Mouse (Mus musculus) limb, embryonic 15.5 days (tissue): ENCODE data around the gene Nkd1. TPM values are rescaled to one million over a fixed set of nuclear protein-coding genes. Genes with fewer than 3 reads are reported as not detected.

Experiments used
- ATAC-seq: fragments of 200-750 bp; cut with Nextera tagmentation; 2 replicates; pipeline ENCODE4 v1.8.0; 2017; ENCODE audit warnings: low read depth, moderate TSS enrichment; ENCODE audit not compliant: insufficient number of reproducible peaks, low FRiP score, low TSS enrichment
- H3K27ac ChIP-seq: fragments of 300-500 bp; sonication (generic); 2 replicates; pipeline ENCODE4 v1.5.1; 2015; ENCODE audit warnings: moderate library complexity, mild to moderate bottlenecking, inconsistent platforms
- H3K27me3 ChIP-seq: fragments of 300-500 bp; sonication (generic); 2 replicates; pipeline ENCODE4 v1.6.1; 2015; ENCODE audit warnings: inconsistent platforms
- H3K36me3 ChIP-seq: fragments of 300-500 bp; sonication (generic); 2 replicates; pipeline ENCODE4 v1.6.1; 2015; ENCODE audit warnings: inconsistent platforms
- H3K4me1 ChIP-seq: fragments of 300-500 bp; sonication (generic); 2 replicates; pipeline ENCODE4 v1.6.1; 2015; ENCODE audit warnings: inconsistent platforms
- H3K4me2 ChIP-seq: fragments of 300-500 bp; sonication (generic); 2 replicates; pipeline ENCODE4 v1.6.1; 2015; ENCODE audit warnings: mild to moderate bottlenecking, inconsistent platforms
- H3K4me3 ChIP-seq: fragments of 300-500 bp; sonication (generic); 2 replicates; pipeline ENCODE4 v1.5.1; 2015; ENCODE audit warnings: mild to moderate bottlenecking, inconsistent platforms
- H3K9ac ChIP-seq: fragments of 300-500 bp; sonication (generic); 2 replicates; pipeline ENCODE4 v1.6.1; 2015; ENCODE audit warnings: inconsistent platforms
- H3K9me3 ChIP-seq: fragments of 300-500 bp; sonication (generic); 2 replicates; pipeline ENCODE4 v1.6.1; 2016; ENCODE audit warnings: inconsistent platforms
- WGBS: fragments of 180-500 bp; shearing (Covaris S2); methylation state at CpG from one replicate; pipeline ENCODE4 v1.1.7; 2015; 5-methylcytosine and 5-hydroxymethylcytosine counted together
- polyA plus RNA-seq: library from polyadenylated mRNA; unstranded; fragments of >200 nt; fragmentation: Nextera tagmentation; extraction: Ambion mirVana; gene quantifications from 2 replicates; pipeline ENCODE4 v1.2.1, GENCODE M21; 2015

The Nkd1 gene
- polyA plus RNA-seq, 1 experiment from 2014 or later: 63.5 TPM

DNA sequence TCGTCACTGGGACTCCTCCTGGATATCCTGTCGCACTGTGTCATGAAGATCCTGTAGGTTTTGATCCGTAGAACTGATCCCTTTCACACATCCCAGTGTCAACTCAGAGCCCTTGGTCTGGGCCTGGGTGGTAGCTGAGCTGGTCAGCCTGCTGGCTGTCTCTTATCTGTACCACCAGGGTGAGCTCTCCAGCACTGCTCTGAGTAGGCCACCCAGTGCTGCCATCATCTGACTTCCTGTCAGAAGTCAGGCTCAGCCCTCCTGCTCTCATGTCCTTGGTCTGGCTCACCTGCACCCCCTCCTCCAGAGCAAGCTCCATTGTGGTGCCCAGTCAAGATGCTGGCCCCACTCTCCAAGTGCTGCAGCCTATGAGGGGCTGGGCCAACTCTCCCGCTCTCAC lies 18.8 kb downstream of the Nkd1 start:
- Histone ChIP-seq H3K27ac (no peak overlapping the region), H3K4me3 (no peak overlapping the region), H3K4me2 (no peak overlapping the region), H3K4me1 (peaks cover 37% of the 10 kb centered on the region), H3K9ac (no peak overlapping the region), H3K27me3 (no peaks in the 10 kb centered on the region), H3K9me3 (no peaks in the 10 kb centered on the region), H3K36me3 (peaks cover 6% of the 10 kb centered on the region)
- no peak for ATAC-seq
- WGBS: 89% methylated on average over 4 of the region's 4 CpGs

DNA sequence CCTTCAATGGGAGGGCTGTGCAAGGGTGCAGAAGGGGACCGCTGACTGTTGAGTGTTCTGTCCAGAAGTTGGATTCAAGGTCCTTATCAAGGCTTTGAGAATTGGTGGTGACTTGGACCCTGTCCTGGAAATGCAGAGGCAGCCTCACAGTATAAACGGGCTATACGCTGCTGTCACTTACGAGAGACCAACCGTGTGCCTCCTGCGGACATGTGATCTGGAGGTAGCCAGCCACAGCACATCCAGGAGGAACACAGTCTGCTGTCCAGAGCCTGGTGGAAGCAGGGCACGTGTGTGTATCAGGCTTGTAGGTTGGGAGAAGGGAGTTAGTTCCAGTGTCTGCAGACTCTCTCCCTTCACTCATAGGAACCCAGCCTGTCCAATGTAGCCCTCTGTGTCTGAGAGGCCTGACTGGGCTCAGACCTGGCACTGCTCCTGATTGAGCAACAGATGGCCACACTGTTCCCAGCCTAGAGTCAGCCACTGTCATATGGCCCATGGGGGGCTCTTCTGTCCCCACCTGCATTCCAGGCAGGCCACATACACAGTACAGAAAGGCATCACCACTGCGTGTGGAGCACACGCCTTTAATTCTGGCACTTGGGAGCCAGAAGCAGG lies 21.6 kb downstream of the Nkd1 start:
- Histone ChIP-seq H3K4me3 (no peak overlapping the region), H3K4me1 (peaks cover 47% of the 10 kb centered on the region), H3K27ac (peak overlapping the region; percentile 17; the same call in 1 of the 2 replicates), H3K9ac (no peak overlapping the region), H3K36me3 (no peaks in the 10 kb centered on the region; the same call in 1 of the 2 replicates), H3K4me2 (no peak overlapping the region), H3K9me3 (no peaks in the 10 kb centered on the region), H3K27me3 (no peaks in the 10 kb centered on the region)
- no peak for ATAC-seq
- WGBS: 84% methylated on average over 9 of the region's 9 CpGs

DNA sequence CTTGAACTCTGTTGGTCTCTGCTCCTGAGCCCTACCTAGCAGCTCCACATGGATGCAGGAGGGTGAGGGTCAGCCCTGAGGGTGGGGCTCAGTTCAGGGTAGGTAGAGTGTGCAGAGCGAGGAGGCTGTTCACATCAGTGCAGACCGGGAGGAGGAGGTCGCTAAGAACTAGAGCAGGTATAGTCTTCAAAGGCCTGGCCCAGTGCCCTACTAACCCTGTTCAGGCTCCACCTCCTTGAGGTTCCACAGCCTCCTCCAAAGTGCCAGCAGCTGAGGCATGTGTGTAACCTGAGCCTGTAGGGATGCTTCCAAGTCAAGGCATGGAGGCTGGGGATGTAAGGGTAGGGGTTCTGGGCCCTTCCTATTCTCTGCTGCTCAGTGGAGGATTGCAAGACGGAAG lies 23.5 kb downstream of the Nkd1 start:
- Histone ChIP-seq H3K9me3 (no peaks in the 10 kb centered on the region), H3K4me3 (no peak overlapping the region), H3K9ac (no peak overlapping the region), H3K36me3 (peaks cover 12% of the 10 kb centered on the region), H3K4me2 (no peak overlapping the region), H3K27ac (peak overlapping the region; percentile 91; the same call in 1 of the 2 replicates), H3K4me1 (peaks cover 41% of the 10 kb centered on the region), H3K27me3 (no peaks in the 10 kb centered on the region)
- 27% methylated on average over 4 of the region's 4 CpGs for WGBS
- ATAC-seq: peak; percentile 42; the same call in 1 of the 2 replicates

DNA sequence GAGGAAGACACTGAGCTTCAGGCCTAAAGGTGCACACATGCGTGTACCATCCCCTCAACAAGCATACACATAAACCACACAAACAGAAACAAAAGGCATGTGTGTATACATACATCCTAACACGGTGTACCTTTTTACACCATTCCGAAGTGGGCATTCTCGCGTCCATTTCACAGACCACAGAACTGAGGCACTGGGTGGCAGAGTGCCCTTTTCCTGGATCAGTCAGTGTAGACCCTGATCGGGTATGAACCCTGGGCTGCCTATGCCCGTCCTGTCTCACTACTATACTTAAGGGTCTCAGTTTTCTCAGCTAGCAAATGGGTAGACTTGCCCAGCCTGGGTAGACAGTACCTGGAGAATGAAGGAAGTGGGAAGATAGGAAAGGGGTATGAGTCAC lies 24.3 kb downstream of the Nkd1 start:
- Histone ChIP-seq H3K4me1 (peaks cover 41% of the 10 kb centered on the region), H3K36me3 (peaks cover 17% of the 10 kb centered on the region), H3K9ac (no peak overlapping the region), H3K27me3 (no peaks in the 10 kb centered on the region), H3K9me3 (no peaks in the 10 kb centered on the region), H3K27ac (peak overlapping the region; percentile 91), H3K4me2 (no peak overlapping the region; the same call in 1 of the 2 replicates), H3K4me3 (no peak overlapping the region)
- no peak for ATAC-seq
- WGBS: 92% methylated on average over 7 of the region's 7 CpGs

DNA sequence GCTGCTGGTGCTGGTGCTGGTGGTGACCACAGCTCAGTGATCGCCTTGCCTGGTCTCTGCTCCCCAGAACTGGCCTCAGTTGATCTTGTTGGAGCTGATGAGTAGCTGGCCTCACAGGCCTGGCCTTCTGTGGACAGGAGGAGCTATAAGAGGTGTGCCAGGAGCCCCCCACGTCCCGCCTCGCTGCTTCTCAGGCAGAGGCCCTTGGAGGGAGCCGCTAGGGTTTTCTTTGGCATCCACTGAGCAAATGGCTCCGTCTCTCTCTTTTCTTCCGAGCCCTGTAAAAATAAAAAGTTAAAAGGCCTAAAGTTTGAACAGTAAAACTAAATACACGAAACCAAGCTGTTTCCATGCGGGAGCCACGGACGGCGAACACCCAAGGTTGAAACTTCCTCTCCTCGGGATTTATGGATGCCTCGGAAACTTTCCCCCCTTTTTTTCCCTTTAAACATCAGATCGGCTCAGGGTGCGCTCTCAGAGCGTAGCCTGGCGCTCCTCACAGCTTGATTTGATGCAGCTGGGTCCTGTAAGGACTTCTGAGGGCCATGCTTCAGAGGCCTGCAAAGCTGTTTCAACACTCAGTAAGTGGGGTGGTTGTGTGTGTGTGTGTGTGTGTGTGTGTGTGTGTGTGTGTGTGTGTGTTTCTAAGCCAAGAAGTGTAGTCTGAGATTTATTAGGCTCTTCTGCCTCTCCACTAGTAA lies 25.0 kb downstream of the Nkd1 start:
- Histone ChIP-seq H3K4me1 (peaks cover 41% of the 10 kb centered on the region), H3K4me3 (no peak overlapping the region), H3K9me3 (no peaks in the 10 kb centered on the region), H3K9ac (no peak overlapping the region), H3K27me3 (no peaks in the 10 kb centered on the region), H3K36me3 (peaks cover 17% of the 10 kb centered on the region), H3K4me2 (peak overlapping the region; percentile 21), H3K27ac (peak overlapping the region; percentile 91)
- 31% methylated on average over 18 of the region's 18 CpGs for WGBS
- ATAC-seq: peak; percentile 78

DNA sequence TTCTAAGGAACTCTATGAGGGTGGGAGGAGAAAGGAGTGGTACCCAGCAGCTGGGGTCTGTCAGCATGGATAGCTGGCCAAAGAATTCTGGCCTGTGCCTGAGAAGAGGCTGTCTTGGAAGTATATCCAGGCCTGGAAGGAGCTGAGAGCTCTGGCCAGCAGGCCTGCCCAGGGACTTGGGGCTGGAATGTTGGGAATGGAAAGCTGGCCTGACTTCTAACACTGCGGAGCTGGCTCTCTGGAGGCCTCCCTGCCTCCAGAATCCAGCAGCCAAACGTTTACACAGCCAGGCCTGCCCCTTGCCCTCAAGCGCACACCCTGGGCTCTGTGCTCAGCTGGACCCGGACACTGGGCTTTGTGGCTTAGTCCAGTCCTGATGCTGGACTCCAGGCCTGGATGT lies 34.5 kb downstream of the Nkd1 start:
- Histone ChIP-seq H3K4me2 (no peak overlapping the region), H3K9me3 (no peaks in the 10 kb centered on the region), H3K36me3 (no peaks in the 10 kb centered on the region), H3K4me1 (peaks cover 36% of the 10 kb centered on the region), H3K4me3 (no peak overlapping the region), H3K27me3 (no peaks in the 10 kb centered on the region), H3K27ac (peak overlapping the region; percentile 35), H3K9ac (no peak overlapping the region)
- WGBS: 31% methylated on average over 4 of the region's 4 CpGs
- peak; percentile 76 for ATAC-seq

DNA sequence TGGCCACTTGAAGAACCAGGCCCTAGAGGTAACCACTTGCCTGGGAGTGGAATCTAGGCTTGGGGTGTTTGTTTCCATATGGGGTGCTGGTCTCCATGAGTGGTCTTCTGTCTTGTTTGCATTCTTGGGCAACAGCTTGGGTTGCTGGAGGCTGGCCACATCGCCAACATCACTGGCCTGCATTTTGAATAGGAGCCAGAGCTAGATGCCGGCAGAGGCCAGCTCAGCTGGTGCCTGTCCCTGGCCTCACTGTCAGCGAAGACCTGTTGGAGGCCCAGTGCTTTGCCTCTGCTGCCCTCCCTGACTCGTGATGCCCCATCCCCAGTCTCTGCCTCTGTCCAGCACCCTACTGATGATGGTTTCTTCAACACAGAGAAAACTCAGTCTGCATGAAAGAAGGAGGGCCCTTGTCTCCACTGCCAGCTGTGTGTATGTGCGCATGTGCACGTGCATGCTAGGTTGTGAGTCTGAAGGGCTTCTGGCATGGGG lies 38.9 kb downstream of the Nkd1 start:
- no peak overlapping the region for H3K9ac ChIP-seq
- no peaks in the 10 kb centered on the region for H3K27me3 ChIP-seq
- no peaks in the 10 kb centered on the region for H3K36me3 ChIP-seq
- no peak for ATAC-seq
- peaks cover 54% of the 10 kb centered on the region for H3K4me1 ChIP-seq
- no peak overlapping the region for H3K4me3 ChIP-seq
- 81% methylated on average over 6 of the region's 6 CpGs for WGBS
- H3K9me3 ChIP-seq: no peaks in the 10 kb centered on the region
- H3K27ac ChIP-seq: no peak overlapping the region
- H3K4me2 ChIP-seq: no peak overlapping the region

DNA sequence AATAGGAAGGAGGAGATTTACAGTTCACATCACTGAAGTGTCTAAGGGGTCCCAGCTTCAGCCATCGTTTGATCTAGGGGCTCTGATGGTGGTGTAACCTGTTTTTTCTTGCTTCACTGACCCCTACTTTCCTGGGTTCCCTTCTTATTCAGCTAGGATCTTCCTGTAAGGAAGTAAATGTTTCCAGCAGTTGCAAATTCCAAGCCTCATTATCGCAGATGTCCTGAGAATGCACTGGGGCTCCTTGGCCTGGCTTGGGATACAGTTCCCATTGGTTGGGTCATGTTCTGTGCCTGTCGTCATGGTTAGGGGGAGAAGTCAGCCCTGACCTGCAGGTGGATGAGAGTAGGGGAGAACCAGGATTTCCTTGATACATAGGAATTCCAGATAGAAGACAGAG lies 40.2 kb downstream of the Nkd1 start:
- Histone ChIP-seq H3K4me1 (peaks cover 48% of the 10 kb centered on the region), H3K27ac (no peak overlapping the region), H3K4me3 (no peak overlapping the region), H3K9me3 (no peaks in the 10 kb centered on the region), H3K27me3 (no peaks in the 10 kb centered on the region), H3K4me2 (no peak overlapping the region), H3K36me3 (no peaks in the 10 kb centered on the region), H3K9ac (no peak overlapping the region)
- WGBS: 66% methylated on average over 3 of the region's 3 CpGs
- ATAC-seq: no peak

DNA sequence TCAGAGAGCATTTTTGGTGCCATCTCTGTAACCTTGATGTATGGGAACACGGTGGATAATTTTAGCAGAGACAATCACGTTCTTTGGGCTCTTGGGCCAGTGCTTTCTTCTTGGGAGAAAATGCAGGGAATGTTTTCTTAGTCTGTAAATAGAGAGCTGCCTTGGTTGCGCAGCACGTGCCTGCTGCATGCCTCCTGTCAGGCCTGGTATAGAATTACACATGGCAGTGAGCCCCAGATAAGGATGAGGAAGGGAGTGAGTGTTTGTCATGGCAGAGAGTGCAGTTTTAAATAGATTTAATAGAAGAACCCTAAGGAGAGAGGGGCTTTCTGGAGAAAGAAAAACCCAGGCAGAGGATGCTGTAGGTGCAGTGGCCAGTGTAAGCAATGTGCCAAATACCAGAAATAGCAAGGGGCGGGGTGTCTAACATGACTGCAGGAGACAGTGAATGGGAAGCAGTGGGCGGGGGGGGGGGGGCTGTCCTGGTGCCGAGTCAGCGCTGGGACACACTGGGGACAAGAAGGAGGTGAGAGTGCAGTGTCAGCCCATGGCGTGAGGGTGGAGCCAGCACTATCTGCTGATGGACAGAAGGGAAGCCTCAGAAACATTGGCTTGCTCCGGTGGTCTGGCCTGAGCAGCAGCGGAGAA lies 43.2 kb downstream of the Nkd1 start:
- ATAC-seq: no peak
- WGBS: 49% methylated on average over 9 of the region's 11 CpGs
- Histone ChIP-seq H3K9me3 (no peaks in the 10 kb centered on the region), H3K36me3 (no peaks in the 10 kb centered on the region), H3K4me2 (no peak overlapping the region), H3K27me3 (no peaks in the 10 kb centered on the region), H3K4me3 (no peak overlapping the region), H3K4me1 (peaks cover 76% of the 10 kb centered on the region), H3K27ac (0 out of 2 replicates have a peak overlapping the region, but pooled peaks have one; percentile 47), H3K9ac (no peak overlapping the region)

DNA sequence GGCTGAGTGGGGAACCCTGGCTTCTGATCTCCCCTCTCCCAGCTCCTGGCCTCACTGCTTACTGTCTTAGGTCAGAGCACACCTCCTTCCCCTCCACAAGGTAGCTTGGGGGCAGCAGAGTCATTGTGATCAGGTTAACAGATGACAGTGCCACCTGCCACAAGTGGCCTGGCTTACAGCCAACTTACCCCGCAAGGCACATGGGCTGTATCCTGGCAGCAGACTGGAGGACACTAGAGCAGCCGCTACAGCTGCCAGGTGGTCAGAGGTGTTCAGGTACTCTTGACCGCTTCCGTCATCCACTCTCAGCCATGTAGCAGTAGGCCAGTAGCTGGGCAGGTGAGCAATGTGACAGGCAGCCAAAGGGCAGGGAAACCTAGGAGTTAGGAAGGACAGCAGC lies 45.0 kb downstream of the Nkd1 start:
- Histone ChIP-seq H3K4me2 (no peak overlapping the region), H3K27me3 (no peaks in the 10 kb centered on the region), H3K36me3 (no peaks in the 10 kb centered on the region), H3K9ac (no peak overlapping the region), H3K4me1 (peaks cover 80% of the 10 kb centered on the region), H3K4me3 (no peak overlapping the region), H3K27ac (no peak overlapping the region), H3K9me3 (no peaks in the 10 kb centered on the region)
- WGBS: 77% methylated on average over 4 of the region's 4 CpGs
- ATAC-seq: no peak

DNA sequence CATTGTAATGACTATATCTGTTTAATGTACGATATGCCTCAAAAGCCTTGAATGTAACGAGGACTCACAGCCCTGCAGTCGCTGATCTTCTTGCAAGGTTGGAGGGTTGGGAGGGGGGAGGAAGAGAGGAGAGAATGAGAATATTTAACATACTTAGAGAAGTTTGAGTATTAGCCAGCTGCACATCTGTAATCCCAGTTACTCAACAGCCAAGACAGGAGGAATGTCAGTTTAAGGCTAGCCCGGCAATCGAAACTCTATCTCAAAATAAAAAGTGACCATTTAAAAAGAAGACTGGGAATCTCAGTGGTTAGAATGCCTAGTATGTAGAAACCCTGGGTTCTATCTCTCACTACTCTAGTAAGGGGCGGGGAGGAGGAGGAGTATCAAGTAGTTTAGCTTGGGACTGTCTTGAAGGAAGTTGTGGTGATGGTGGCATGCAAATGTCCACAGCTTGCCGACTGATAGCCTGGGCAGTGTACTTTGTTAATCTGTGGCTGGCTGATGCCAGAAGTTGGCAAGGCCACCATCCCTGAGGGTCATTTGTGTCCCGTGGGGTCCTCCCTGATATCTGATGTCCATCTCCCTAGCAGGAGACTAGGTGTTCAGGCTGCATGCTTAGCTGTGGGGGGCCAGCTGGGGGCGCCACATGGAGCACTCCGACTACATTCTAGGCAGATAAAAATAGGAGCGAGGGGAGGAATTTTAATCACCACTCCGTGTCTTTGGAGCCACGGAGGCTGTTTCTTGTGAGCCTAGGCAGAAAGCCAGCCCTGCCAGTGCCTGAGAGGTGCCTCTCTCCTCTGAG lies 46.4 kb downstream of the Nkd1 start:
- Histone ChIP-seq H3K4me2 (no peak overlapping the region), H3K9me3 (no peaks in the 10 kb centered on the region), H3K36me3 (no peaks in the 10 kb centered on the region), H3K9ac (no peak overlapping the region), H3K27ac (peak overlapping the region; percentile 76), H3K4me3 (no peak overlapping the region), H3K27me3 (no peaks in the 10 kb centered on the region), H3K4me1 (peaks cover 86% of the 10 kb centered on the region)
- WGBS: 38% methylated on average over 13 of the region's 13 CpGs
- no peak for ATAC-seq
